Mouse (Mus musculus): ENCODE measurements around the gene Ak4.

Ak4 gene

GRCm38 (mm10) chr4:101515853-101516252 lies 96.8 kb downstream of the Ak4 start:
- DNase-seq, result no peak

Measured in kidney, postnatal 10 days (tissue).